Mouse (Mus musculus): ENCODE data around the gene Kif5a. TPM values are rescaled to one million over a fixed set of nuclear protein-coding genes. Genes with fewer than 3 reads are reported as not detected.
A peak's percentile ranks its signal among the peaks of the same experiment; 100 is the strongest.

Gene Kif5a
- polyA plus RNA-seq, 1 experiment: 1.6 TPM

- H3K27ac ChIP-seq (ENCODE audit: insufficient read depth, low read length): no peak overlapping the region
- H3K4me1 ChIP-seq (ENCODE audit: control insufficient read depth, insufficient read depth, low read length): no peaks in the 10 kb centered on the region
- H3K4me3 ChIP-seq (ENCODE audit: insufficient read depth, low read length): no peak overlapping the region
- TF ChIP-seq POLR2A (IDR thresholded peaks at IDR 0.05; ENCODE audit: low read depth, low read length): no peak
- no peak for TF ChIP-seq CTCF (IDR thresholded peaks at IDR 0.05; ENCODE audit: borderline replicate concordance, insufficient read depth, low read length)
Observed at GRCm38 (mm10) chr10:127268401-127268800, 5.3 kb upstream of the Kif5a start.

GRCm38 (mm10) chr10:127267318-127267717 lies 4.2 kb upstream of the Kif5a start:
- TF ChIP-seq CTCF (IDR thresholded peaks at IDR 0.05; ENCODE audit: borderline replicate concordance, insufficient read depth, low read length) (no peak), POLR2A (IDR thresholded peaks at IDR 0.05; ENCODE audit: low read depth, low read length) (no peak)
- H3K27ac ChIP-seq (ENCODE audit: insufficient read depth, low read length): peak overlapping the region; percentile 37; the same call in 1 of the 2 replicates
- H3K4me1 ChIP-seq (ENCODE audit: control insufficient read depth, insufficient read depth, low read length): no peaks in the 10 kb centered on the region
- H3K4me3 ChIP-seq (ENCODE audit: insufficient read depth, low read length): peak overlapping the region; percentile 72

GRCm38 (mm10) chr10:127266112-127267091 lies 3.3 kb upstream of the Kif5a start, which contains the start of gene Dctn2:
Dctn2 (plus strand) TSS chr10:127266368.
- Histone ChIP-seq H3K27ac (ENCODE audit: insufficient read depth, low read length) (peak within 1 kb of the TSS; percentile 37), H3K4me3 (ENCODE audit: insufficient read depth, low read length) (peak within 1 kb of the TSS; percentile 72), H3K4me1 (ENCODE audit: control insufficient read depth, insufficient read depth, low read length) (no peaks in the 10 kb centered on the region)
- no peak for TF ChIP-seq CTCF (IDR thresholded peaks at IDR 0.05; ENCODE audit: borderline replicate concordance, insufficient read depth, low read length)
- peak; percentile 60 for TF ChIP-seq POLR2A (IDR thresholded peaks at IDR 0.05; ENCODE audit: low read depth, low read length)

- no peak overlapping the region for H3K27ac ChIP-seq (ENCODE audit: insufficient read depth, low read length)
- no peak for TF ChIP-seq CTCF (IDR thresholded peaks at IDR 0.05; ENCODE audit: borderline replicate concordance, insufficient read depth, low read length)
- no peak for TF ChIP-seq POLR2A (IDR thresholded peaks at IDR 0.05; ENCODE audit: low read depth, low read length)
- H3K4me1 ChIP-seq (ENCODE audit: control insufficient read depth, insufficient read depth, low read length): no peaks in the 10 kb centered on the region
- H3K4me3 ChIP-seq (ENCODE audit: insufficient read depth, low read length): no peak overlapping the region
Observed at GRCm38 (mm10) chr10:127265727-127266111, 2.6 kb upstream of the Kif5a start.

GRCm38 (mm10) chr10:127264971-127265370 lies 1.8 kb upstream of the Kif5a start:
- Histone ChIP-seq H3K27ac (ENCODE audit: insufficient read depth, low read length) (no peak overlapping the region), H3K4me1 (ENCODE audit: control insufficient read depth, insufficient read depth, low read length) (no peaks in the 10 kb centered on the region), H3K4me3 (ENCODE audit: insufficient read depth, low read length) (no peak overlapping the region)
- TF ChIP-seq CTCF (IDR thresholded peaks at IDR 0.05; ENCODE audit: borderline replicate concordance, insufficient read depth, low read length) (no peak), POLR2A (IDR thresholded peaks at IDR 0.05; ENCODE audit: low read depth, low read length) (no peak)

GRCm38 (mm10) chr10:127264336-127264735 lies 1.2 kb upstream of the Kif5a start:
- Histone ChIP-seq H3K4me1 (ENCODE audit: control insufficient read depth, insufficient read depth, low read length) (no peaks in the 10 kb centered on the region), H3K4me3 (ENCODE audit: insufficient read depth, low read length) (no peak overlapping the region), H3K27ac (ENCODE audit: insufficient read depth, low read length) (no peak overlapping the region)
- TF ChIP-seq CTCF (IDR thresholded peaks at IDR 0.05; ENCODE audit: borderline replicate concordance, insufficient read depth, low read length) (no peak), POLR2A (IDR thresholded peaks at IDR 0.05; ENCODE audit: low read depth, low read length) (no peak)

- TF ChIP-seq POLR2A (IDR thresholded peaks at IDR 0.05; ENCODE audit: low read depth, low read length) (no peak), CTCF (IDR thresholded peaks at IDR 0.05; ENCODE audit: borderline replicate concordance, insufficient read depth, low read length) (no peak)
- H3K27ac ChIP-seq (ENCODE audit: insufficient read depth, low read length): no peak overlapping the region
- H3K4me3 ChIP-seq (ENCODE audit: insufficient read depth, low read length): no peak overlapping the region
- H3K4me1 ChIP-seq (ENCODE audit: control insufficient read depth, insufficient read depth, low read length): no peaks in the 10 kb centered on the region
Observed at GRCm38 (mm10) chr10:127263631-127264030, 483 bp upstream of the Kif5a start.

GRCm38 (mm10) chr10:127261706-127262547 lies 1.2 kb downstream of the Kif5a start:
- no peak overlapping the region for H3K4me3 ChIP-seq (ENCODE audit: insufficient read depth, low read length)

GRCm38 (mm10) chr10:127258489-127258888 lies 4.7 kb downstream of the Kif5a start:
- Histone ChIP-seq H3K27ac (ENCODE audit: insufficient read depth, low read length) (no peak overlapping the region), H3K4me1 (ENCODE audit: control insufficient read depth, insufficient read depth, low read length) (no peaks in the 10 kb centered on the region)

More at GRCm38 (mm10) chr10:127261706-127262547, 1.2 kb downstream of the Kif5a start:
- TF ChIP-seq POLR2A (IDR thresholded peaks at IDR 0.05; ENCODE audit: low read depth, low read length): no peak
- TF ChIP-seq CTCF (IDR thresholded peaks at IDR 0.05; ENCODE audit: borderline replicate concordance, insufficient read depth, low read length): no peak
- Histone ChIP-seq H3K4me1 (ENCODE audit: control insufficient read depth, insufficient read depth, low read length) (no peaks in the 10 kb centered on the region), H3K27ac (ENCODE audit: insufficient read depth, low read length) (no peak overlapping the region)

More at GRCm38 (mm10) chr10:127258489-127258888, 4.7 kb downstream of the Kif5a start:
- H3K4me3 ChIP-seq (ENCODE audit: insufficient read depth, low read length): no peak overlapping the region
- TF ChIP-seq POLR2A (IDR thresholded peaks at IDR 0.05; ENCODE audit: low read depth, low read length) (no peak), CTCF (IDR thresholded peaks at IDR 0.05; ENCODE audit: borderline replicate concordance, insufficient read depth, low read length) (no peak)
